Mouse (Mus musculus): Measurements from ENCODE around the gene Dnah17.

The Dnah17 gene

GRCm38 (mm10) chr11:117972656-117973558, 157.5 kb downstream of the Dnah17 start:
- DNase-seq (ENCODE audit: low spot score in 2 of 2) = no peak

All from natural killer cell, adult 2 months (primary cell).